Mouse (Mus musculus): Measurements from ENCODE around the gene Amt. TPM values are rescaled to one million over a fixed set of nuclear protein-coding genes. Genes with fewer than 3 reads are reported as not detected.
A peak's percentile ranks its signal among the peaks of the same experiment; 100 is the strongest.
"Not testable (repeated sequence)": the region's sequence is repeated elsewhere in the genome, so short reads cannot be mapped to it uniquely, and the experiment has no call there.

The Amt gene
- polyA plus RNA-seq, 1 experiment from 2014 or later, result 15.9 TPM

DNA sequence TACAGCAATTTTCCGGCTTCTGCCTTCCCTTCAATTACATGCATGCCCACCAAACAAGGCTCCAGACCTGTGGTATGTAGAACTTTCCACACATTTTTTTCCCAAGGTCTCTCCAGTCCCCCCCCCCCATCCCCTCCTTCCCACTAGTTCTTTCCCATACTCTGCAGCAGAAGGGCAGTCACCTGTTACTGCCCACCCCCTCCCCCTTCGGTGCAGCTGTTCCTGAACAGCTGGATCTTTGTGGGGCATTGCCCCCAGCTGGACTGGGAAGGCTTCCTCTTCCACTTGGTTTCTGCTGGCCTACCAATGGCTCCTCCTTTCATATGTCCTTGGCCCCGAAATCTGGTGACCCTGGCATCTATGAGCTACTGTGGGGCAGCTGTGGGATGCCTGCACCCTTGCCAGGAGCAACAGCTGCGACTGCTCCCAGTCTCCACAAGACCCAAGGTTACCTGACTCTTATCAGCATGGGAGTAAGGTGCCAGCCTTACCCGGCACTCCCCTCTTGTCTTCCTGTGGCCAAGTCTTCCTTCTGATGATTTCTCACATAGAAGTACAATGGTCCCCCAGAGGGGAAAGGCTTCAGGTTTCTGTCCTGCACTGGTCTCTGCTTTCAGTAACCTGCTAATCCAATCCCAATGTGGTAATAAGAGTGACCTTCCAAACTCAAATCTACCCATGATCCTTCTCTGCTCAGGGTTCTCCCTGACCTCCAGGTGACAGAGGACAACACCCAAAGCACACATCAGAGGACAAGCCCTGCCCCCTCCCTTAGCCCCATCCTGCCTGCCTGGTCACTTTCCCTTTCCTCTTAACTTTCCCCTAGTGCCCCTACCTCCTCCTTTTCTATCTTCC, 21.9 kb upstream of the Amt start:
- no peak for ATAC-seq (ENCODE audit: insufficient number of reproducible peaks, low FRiP score, low TSS enrichment, low read depth)
- WGBS, result 76% methylated on average over 5 of the region's 5 CpGs
- no peak overlapping the region for H3K27ac ChIP-seq (replicated peaks; ENCODE audit: low read depth, low read length)
- H3K9me3 ChIP-seq (ENCODE audit: control insufficient read depth, low read length), result no peaks in the 10 kb centered on the region
- H3K36me3 ChIP-seq (ENCODE audit: control insufficient read depth, insufficient read depth, low read length), result no peaks in the 10 kb centered on the region
- H3K27me3 ChIP-seq (ENCODE audit: control insufficient read depth, insufficient read depth, low read length), result no peaks in the 10 kb centered on the region
- no peak overlapping the region for H3K4me2 ChIP-seq (ENCODE audit: low read depth, severe bottlenecking)
- H3K4me1 ChIP-seq (ENCODE audit: control insufficient read depth, insufficient read depth, low read length), result no peaks in the 10 kb centered on the region
- no peak overlapping the region for H3K4me3 ChIP-seq (ENCODE audit: low read depth, low read length)
- H3K9ac ChIP-seq (ENCODE audit: low read length), result no peak overlapping the region
- no peak for DNase-seq (ENCODE audit: low spot score)

DNA sequence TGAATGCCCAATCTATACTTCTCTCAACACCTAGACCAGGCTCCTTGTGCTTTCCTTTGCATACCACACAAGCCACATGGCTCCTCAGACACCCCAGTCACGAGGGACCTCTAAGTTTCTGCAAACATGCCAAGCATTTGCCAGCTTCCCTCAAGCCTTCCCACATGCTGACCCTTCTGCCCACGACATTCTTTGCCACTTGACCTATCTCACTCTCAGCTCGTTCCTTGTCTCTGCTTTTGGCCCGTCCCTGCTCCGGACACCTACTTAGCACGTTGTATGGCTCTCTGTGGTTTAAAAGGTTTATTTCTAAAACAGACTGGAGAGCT, 21.4 kb upstream of the Amt start:
- H3K36me3 ChIP-seq (ENCODE audit: control insufficient read depth, insufficient read depth, low read length), result no peaks in the 10 kb centered on the region
- WGBS, result 57% methylated on average over 6 of the region's 6 CpGs
- no peak for ATAC-seq (ENCODE audit: insufficient number of reproducible peaks, low FRiP score, low TSS enrichment, low read depth)

DNA sequence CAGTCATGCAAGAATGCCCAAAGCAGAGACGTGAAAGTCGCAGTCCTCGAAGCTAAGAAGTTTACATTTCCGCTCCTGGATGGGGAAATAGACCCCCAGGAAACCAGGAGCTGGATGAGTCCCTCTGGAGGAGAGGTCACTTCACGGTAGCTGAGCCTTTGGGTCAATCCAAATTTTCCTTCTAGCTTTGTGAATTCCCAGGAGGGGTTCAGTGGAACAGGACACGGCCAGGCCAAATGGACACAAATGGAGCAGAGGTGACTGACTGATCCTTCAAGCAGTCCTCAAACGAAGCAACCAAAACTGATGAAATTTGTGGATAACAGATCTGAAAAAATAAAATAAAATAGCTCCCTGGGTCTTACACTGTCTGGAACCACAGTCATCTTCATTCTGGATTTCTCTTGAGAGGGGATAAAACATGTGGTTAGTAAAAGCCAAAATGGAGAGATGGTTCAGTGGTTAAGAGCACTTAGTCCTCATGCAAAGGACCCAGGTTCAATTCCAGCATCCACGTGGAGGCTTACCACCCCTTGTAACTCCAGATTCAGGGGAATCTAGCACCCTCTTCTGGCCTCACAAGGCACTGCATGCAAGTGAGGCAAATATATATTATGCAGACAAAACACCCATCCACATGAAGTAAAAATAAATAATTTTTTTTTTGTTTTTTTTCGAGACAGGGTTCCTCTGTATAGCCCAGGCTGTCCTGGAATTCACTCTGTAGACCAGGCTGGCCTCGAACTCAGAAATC, 17.8 kb upstream of the Amt start:
- DNase-seq (ENCODE audit: low spot score), result no peak
- Histone ChIP-seq H3K27me3 (ENCODE audit: control insufficient read depth, insufficient read depth, low read length) (no peaks in the 10 kb centered on the region), H3K9me3 (ENCODE audit: control insufficient read depth, low read length) (no peaks in the 10 kb centered on the region), H3K4me1 (ENCODE audit: control insufficient read depth, insufficient read depth, low read length) (no peaks in the 10 kb centered on the region), H3K27ac (replicated peaks; ENCODE audit: low read depth, low read length) (no peak overlapping the region), H3K4me2 (ENCODE audit: low read depth, severe bottlenecking) (no peak overlapping the region), H3K9ac (ENCODE audit: low read length) (no peak overlapping the region), H3K36me3 (ENCODE audit: control insufficient read depth, insufficient read depth, low read length) (no peaks in the 10 kb centered on the region), H3K4me3 (ENCODE audit: low read depth, low read length) (no peak overlapping the region)
- 70% methylated on average over 10 of the region's 10 CpGs for WGBS
- no peak for ATAC-seq (ENCODE audit: insufficient number of reproducible peaks, low FRiP score, low TSS enrichment, low read depth)

More for the DNA sequence above, 21.4 kb upstream of the Amt start:
- H3K9ac ChIP-seq (ENCODE audit: low read length), result no peak overlapping the region
- H3K4me3 ChIP-seq (ENCODE audit: low read depth, low read length), result no peak overlapping the region
- H3K27me3 ChIP-seq (ENCODE audit: control insufficient read depth, insufficient read depth, low read length), result no peaks in the 10 kb centered on the region
- H3K4me2 ChIP-seq (ENCODE audit: low read depth, severe bottlenecking), result no peak overlapping the region
- H3K27ac ChIP-seq (replicated peaks; ENCODE audit: low read depth, low read length), result no peak overlapping the region
- no peaks in the 10 kb centered on the region for H3K4me1 ChIP-seq (ENCODE audit: control insufficient read depth, insufficient read depth, low read length)
- no peak for DNase-seq (ENCODE audit: low spot score)
- H3K9me3 ChIP-seq (ENCODE audit: control insufficient read depth, low read length), result no peaks in the 10 kb centered on the region

DNA sequence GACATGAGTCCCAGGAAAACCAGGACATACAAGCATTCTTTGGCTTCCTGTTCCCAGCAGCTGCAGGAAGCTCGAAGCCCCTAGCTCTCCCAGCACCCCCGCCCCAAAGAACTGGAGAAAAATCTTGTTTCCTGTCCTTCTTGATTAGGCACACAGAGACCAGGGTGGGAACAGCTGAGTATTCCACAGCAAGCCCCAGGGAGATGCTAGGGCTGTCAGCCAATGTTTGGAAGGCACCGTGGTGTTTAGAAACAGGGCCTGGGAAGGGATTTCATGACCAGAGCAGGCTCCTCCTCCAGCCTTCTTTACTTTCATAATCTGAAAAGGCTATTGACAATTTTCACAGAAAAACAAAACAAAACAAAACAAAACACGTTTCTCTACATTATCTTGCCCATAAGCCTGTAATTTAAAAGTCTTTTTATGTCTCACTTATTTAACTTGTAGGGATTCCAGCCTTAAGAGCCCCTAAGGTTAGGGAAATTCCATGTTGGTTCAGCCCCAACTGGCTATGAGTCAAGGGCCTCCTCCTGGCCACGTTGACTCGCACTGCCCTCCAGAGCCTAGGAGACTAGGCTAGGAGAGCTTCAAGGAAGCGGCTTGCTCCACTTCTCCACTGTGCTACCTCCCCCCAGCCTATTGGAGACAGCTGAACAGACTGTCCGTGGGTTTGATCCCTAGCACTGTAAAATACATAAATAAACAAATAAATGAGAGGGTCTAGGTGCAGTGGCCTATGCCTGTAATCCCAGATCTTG, 16.4 kb upstream of the Amt start:
- no peak for ATAC-seq (ENCODE audit: insufficient number of reproducible peaks, low FRiP score, low TSS enrichment, low read depth)
- DNase-seq (ENCODE audit: low spot score), result no peak
- Histone ChIP-seq H3K4me2 (ENCODE audit: low read depth, severe bottlenecking) (no peak overlapping the region), H3K36me3 (ENCODE audit: control insufficient read depth, insufficient read depth, low read length) (no peaks in the 10 kb centered on the region), H3K4me1 (ENCODE audit: control insufficient read depth, insufficient read depth, low read length) (no peaks in the 10 kb centered on the region), H3K9ac (ENCODE audit: low read length) (no peak overlapping the region), H3K27ac (replicated peaks; ENCODE audit: low read depth, low read length) (no peak overlapping the region), H3K4me3 (ENCODE audit: low read depth, low read length) (no peak overlapping the region), H3K27me3 (ENCODE audit: control insufficient read depth, insufficient read depth, low read length) (no peaks in the 10 kb centered on the region), H3K9me3 (ENCODE audit: control insufficient read depth, low read length) (no peaks in the 10 kb centered on the region)
- WGBS, result 47% methylated on average over 8 of the region's 8 CpGs

DNA sequence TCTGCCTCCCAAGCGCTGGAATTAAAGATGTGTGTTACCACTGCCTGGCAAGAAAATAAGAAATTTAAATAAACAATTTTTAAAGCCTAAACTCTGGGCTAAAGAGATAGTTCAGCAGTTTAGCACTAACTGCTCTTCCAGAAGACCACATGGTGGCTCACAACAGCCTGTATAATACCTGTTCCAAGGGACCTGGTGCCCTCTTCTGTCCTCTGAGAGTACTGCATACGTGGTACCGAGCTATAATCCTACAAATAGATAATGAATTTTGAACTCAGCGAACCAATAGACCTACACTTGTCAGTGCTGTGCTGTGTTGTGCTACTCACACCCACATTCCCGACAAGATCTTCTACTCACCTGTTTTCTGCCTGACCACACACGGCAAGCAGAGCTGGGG, 12.2 kb upstream of the Amt start:
- no peaks in the 10 kb centered on the region for H3K36me3 ChIP-seq (ENCODE audit: control insufficient read depth, insufficient read depth, low read length)
- no peaks in the 10 kb centered on the region for H3K4me1 ChIP-seq (ENCODE audit: control insufficient read depth, insufficient read depth, low read length)
- ATAC-seq (ENCODE audit: insufficient number of reproducible peaks, low FRiP score, low TSS enrichment, low read depth), result no peak
- peak; percentile 82 for DNase-seq (ENCODE audit: low spot score)
- no peaks in the 10 kb centered on the region for H3K9me3 ChIP-seq (ENCODE audit: control insufficient read depth, low read length)
- no peak overlapping the region for H3K27ac ChIP-seq (replicated peaks; ENCODE audit: low read depth, low read length)
- H3K4me3 ChIP-seq (ENCODE audit: low read depth, low read length), result no peak overlapping the region
- H3K4me2 ChIP-seq (ENCODE audit: low read depth, severe bottlenecking), result no peak overlapping the region
- no peak overlapping the region for H3K9ac ChIP-seq (ENCODE audit: low read length)
- WGBS, result 9% methylated on average over 6 of the region's 6 CpGs
- no peaks in the 10 kb centered on the region for H3K27me3 ChIP-seq (ENCODE audit: control insufficient read depth, insufficient read depth, low read length)

DNA sequence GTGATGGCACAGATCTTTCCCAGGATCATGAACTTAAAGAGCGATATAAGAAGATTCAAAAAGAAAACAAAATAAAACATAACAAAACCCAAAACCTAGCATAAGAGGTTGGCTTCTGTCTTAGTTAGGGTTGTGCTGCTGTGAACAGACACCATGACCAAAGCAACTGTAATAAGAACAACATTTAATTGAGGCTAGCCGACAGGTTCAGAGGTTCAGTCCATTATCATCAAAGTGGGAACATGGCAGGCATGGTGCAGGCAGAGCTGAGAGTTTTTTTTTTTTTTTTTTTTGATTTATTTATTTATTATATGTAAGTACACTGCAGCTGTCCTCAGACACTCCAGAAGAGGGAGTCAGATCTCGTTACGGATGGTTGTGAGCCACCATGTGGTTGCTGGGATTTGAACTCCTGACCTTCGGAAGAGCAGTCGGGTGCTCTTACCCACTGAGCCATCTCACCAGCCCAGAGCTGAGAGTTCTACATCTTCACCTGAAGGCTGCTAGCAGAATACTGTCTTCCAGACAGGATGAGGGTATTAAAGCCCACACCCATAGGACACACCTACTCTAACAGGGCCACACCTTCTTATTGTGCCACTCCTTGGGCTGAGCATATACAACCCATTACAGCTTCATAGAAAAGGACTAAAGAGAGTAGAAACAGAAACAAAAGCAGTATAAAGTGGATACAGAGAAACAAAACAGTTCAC, 9.0 kb upstream of the Amt start:
- H3K4me1 ChIP-seq (ENCODE audit: control insufficient read depth, insufficient read depth, low read length); H3K4me3 ChIP-seq (ENCODE audit: low read depth, low read length); H3K27ac ChIP-seq (replicated peaks; ENCODE audit: low read depth, low read length); ATAC-seq (ENCODE audit: insufficient number of reproducible peaks, low FRiP score, low TSS enrichment, low read depth); H3K36me3 ChIP-seq (ENCODE audit: control insufficient read depth, insufficient read depth, low read length); H3K27me3 ChIP-seq (ENCODE audit: control insufficient read depth, insufficient read depth, low read length); H3K4me2 ChIP-seq (ENCODE audit: low read depth, severe bottlenecking); DNase-seq (ENCODE audit: low spot score); H3K9ac ChIP-seq (ENCODE audit: low read length); H3K9me3 ChIP-seq (ENCODE audit: control insufficient read depth, low read length): not testable (repeated sequence)
- WGBS, result 85% methylated on average over 4 of the region's 6 CpGs

DNA sequence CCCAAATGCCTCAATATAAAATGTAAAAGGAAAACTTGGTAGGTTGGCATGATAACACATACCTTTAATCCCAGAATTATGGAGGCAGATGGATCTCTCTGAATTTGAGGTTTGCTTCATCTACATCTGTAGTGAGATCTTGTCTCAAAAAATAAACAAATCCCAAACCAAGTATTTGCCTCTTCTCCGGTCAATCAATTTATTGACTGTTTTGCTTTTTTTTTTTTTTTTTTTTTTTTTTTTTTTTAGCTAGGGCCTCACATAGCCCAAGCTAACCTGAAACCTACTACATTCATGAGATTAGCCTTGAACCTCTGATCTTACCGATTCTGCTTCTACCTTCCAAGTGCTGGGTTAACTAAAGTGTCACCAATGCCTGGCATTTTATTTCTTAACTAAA, 7.3 kb upstream of the Amt start:
- ATAC-seq (ENCODE audit: insufficient number of reproducible peaks, low FRiP score, low TSS enrichment, low read depth), result no peak

More for the DNA sequence above, 7.3 kb upstream of the Amt start:
- no peaks in the 10 kb centered on the region for H3K27me3 ChIP-seq (ENCODE audit: control insufficient read depth, insufficient read depth, low read length)
- H3K36me3 ChIP-seq (ENCODE audit: control insufficient read depth, insufficient read depth, low read length), result no peaks in the 10 kb centered on the region; the same call in 1 of the 2 replicates
- peak overlapping the region; percentile 75; the same call in 1 of the 2 replicates for H3K9ac ChIP-seq (ENCODE audit: low read length)
- no peak for DNase-seq (ENCODE audit: low spot score)
- peak overlapping the region; percentile 52; the same call in 1 of the 2 replicates for H3K4me3 ChIP-seq (ENCODE audit: low read depth, low read length)
- peak overlapping the region; percentile 56; the same call in 1 of the 2 replicates for H3K4me2 ChIP-seq (ENCODE audit: low read depth, severe bottlenecking)
- WGBS, result 60% methylated on average over 2 of the region's 2 CpGs
- no peaks in the 10 kb centered on the region for H3K9me3 ChIP-seq (ENCODE audit: control insufficient read depth, low read length)
- no peak overlapping the region for H3K27ac ChIP-seq (replicated peaks; ENCODE audit: low read depth, low read length)
- H3K4me1 ChIP-seq (ENCODE audit: control insufficient read depth, insufficient read depth, low read length), result peaks cover 4% of the 10 kb centered on the region; the same call in 1 of the 2 replicates

All from limb, embryonic 11.5 days (tissue).